Mouse (Mus musculus): Measurements from ENCODE around the gene Lrrc59. TPM values are rescaled to one million over a fixed set of nuclear protein-coding genes. Genes with fewer than 3 reads are reported as not detected.
"Not testable (repeated sequence)": the region's sequence is repeated elsewhere in the genome, so short reads cannot be mapped to it uniquely, and the experiment has no call there.

The Lrrc59 gene
- polyA plus RNA-seq, 1 experiment from 2014 or later: 114 TPM

DNA sequence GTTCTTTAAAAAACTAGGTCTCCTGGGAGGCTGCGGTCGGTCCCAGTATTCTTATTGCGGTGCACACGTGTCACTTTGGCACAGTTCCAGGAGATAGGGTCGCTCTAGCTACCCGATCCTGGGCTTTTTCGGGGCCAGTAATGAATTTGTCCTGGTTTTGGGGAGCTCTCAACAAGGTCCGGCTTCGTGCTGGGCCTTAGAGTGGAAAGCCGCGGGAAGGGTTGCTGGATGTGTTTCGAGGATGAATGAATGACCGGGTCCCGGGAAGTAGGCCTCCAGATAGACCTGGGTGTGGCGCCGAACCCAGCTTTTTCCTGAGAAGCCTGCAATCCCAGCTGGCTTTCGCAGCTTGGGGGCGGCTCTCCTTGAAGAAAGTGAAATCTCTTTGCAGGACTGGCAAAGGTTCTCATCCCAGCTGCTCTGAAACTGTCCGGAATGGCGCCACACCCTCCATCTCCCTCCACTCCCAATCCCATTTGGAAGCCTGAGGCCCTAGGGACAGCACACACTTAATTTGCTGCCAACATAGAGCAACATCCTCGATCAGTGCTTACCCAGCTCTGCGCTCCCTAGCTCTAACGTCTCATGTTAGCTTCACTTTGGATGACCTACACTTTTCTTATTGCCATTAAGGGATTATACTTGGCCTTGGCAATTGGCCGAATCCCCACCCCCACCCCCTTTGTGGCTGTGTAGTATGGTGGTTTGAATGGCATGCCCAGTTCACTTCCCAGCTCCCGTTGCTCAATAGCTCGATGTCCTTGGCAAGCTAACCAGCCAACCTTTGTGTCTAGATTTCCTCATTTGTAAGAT is 838 bp downstream of the Lrrc59 start:
- peak; percentile 18 for DNase-seq (ENCODE audit: low spot score)

DNA sequence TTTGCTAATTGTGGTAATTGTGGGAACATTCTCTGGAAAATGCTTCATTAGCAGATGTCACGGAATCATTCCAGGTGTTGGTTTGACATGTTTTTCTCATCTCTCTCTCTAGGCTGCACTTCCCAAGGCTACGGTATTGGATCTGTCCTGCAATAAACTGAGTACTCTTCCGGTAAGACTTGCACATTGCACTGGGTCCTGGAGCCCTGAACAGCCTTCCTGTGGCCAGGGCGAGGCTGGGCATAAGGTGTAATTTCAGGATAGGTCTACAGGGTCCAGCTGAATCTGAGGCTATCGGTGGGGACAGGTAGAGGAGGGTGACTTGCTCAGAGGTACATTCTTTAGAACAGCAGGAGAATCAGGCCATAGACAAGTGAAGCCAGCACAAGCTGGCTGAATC is 2.4 kb downstream of the Lrrc59 start:
- no peak for DNase-seq (ENCODE audit: low spot score)

DNA sequence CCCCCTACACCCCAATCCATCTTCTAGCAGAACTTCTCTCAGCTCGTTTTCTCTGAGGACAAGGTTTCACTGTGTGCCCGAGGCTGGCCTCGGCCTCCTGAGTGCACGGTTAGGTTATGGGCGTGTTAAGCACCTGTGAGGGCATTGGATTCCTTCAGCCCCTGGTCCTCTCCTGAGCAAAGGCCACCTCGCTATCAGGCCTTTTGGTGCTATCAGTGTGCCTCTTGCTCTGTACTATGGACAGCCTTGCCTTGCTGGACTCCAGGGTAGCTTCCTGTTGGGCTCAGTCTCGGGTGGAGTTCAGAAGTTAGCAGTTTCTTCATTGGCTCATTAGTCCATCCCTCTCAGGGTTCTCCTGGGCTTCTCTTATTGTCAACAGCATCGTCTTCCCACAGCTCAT is 3.4 kb downstream of the Lrrc59 start:
- no peak for DNase-seq (ENCODE audit: low spot score)

DNA sequence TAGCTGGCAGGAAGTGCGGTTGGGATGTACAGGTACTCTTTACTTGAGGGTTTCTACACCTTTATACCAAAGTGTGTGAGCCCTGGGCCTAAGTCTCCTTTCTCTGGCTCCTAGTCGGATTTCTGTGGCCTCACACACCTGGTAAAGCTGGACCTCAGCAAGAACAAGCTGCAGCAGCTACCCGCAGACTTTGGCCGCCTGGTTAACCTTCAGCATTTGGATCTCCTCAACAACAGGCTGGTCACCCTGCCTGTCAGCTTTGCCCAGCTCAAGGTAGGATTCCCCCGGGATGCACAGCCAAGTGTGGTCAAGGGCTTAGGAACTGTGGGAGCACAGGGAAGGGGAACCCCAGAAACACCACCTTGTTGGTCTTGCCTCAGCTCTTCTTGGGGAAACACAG is 4.9 kb downstream of the Lrrc59 start:
- no peak for DNase-seq (ENCODE audit: low spot score)

DNA sequence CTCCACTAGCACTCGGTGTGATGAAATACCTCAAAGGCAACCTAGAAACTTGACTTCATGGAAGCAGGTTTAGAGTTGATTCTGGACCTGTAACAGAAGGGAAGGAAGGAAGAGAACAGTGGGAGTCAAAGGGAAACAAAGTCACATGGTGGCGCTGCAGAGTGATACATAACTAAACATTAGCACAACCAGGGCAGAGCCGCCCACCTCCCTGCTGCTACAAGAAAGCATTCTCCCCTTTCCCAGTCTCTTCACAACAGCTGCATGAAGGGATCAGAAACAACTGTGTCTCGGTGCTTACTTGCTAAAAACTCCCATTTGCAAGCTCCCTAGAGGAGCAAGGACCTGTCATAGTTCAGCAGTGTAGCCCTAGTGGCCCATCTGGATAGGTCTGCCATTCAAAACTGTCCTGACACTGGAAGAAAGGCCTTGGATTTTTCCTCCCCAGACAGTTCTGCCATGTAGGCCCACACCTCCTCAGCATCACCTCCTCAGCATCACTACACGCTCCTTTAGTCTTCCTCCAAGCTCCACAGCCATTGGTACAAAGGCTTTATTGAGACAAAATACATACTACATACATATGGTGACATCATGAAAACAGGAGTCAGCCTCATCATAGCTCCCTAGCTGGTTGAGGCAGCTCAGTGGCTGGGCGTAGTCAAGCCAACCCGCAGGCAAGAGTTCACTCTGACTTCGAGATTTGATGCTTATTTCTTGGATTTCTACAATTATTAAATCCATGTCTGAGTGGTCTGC is 15.1 kb downstream of the Lrrc59 start:
- DNase-seq (ENCODE audit: low spot score): no peak

DNA sequence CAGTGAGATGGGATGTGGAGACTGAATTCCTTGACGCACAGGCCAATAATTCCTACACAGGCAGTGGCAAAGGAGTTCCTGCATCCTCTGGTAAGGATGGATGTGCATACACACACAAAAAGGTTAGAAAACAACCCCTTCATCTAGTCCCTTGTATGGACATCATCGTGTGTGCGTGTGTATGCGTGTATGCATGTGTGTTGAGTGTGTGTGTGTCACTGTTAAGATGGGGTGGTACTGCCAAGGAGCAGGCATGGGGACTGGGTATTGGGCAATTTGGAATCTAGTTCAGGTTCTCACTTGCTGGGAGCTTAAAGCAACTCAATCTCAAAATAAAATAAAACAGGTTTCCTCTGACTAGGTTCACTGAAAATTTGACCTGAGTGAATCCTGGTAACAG is 16.9 kb downstream of the Lrrc59 start:
- DNase-seq (ENCODE audit: low spot score): no peak

DNA sequence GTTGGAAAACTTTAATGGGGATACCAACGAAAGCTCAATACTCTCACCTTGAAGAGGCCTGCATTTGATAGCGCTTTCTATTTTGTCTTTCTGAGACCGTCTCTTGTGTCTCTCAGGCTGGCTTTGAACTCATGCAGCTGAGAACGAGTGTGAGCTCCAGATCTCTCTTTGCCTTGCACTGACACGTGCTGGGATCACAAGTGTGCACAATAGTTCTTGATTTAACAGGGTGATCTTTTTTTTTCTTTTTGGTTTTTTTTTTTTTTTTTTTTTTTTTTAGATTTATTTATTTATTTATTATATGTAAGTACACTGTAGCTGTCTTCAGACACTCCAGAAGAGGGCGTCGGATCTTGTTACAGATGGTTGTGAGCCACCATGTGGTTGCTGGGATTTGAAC is 21.7 kb downstream of the Lrrc59 start:
- DNase-seq (ENCODE audit: low spot score): not testable (repeated sequence)

DNA sequence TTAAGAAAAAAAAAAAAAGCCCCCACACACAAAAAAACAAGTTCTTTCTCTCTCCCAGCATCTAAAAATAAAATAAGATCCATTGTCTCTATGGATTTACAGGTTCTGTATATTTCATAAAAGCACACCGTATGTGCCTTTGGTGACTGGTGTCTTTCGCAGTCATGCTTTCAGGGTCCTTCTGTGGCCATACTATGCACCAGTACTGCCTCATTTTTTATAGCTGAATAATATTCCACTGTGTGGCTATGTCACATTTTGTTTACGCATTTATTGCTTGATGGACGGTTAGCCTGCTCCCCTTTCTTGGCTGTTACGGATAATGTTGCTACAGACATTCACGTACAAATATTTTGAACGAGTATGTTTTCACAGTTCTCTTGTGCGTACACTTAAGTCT is 23.4 kb downstream of the Lrrc59 start:
- no peak for DNase-seq (ENCODE audit: low spot score)

DNA sequence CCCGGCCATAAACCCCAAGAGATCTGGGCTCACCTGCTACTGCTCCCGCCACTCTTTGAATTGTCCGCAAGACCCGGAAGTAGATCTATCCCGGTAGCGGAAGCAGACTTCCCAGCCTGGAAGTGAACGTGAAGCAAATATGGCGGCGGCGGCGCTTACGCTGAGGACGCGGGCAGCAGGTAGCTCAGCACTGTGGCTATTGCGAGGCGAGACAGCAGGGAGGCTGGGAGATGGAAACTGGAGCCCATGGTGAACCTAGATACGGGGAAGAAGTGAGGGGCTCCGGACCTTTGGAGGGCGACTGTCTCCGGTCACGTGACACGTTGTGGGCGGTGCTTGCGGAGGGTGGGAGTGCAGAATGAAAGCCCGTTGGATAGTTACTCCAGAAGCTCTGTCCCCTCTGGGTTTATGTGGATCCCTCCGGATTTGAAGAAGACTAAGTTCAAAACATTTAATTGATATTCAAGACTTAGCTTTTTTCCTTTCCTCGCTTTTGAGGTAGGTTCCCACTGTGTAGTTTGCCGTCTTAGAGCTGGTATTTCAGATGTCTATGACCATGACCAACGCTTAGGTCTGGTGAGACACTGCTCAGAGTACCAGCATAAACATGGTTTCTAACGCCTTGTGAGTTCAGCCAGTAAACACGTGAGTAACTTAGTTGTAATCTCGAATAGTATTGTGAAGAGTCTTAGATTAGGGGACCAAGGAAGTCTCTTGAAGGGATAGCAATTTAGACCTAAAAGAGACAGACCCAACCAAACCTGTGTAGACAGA is 24.3 kb downstream of the Lrrc59 start, which contains the start of the genes Mrpl27 and Eme1:
Gene Mrpl27 (plus strand): TSS at position 105 of the 774 bp plus-strand sequence.
Gene Eme1 (minus strand): TSS at position 302 of the 774 bp plus-strand sequence.
- peak; percentile 81 for DNase-seq (ENCODE audit: low spot score)

DNA sequence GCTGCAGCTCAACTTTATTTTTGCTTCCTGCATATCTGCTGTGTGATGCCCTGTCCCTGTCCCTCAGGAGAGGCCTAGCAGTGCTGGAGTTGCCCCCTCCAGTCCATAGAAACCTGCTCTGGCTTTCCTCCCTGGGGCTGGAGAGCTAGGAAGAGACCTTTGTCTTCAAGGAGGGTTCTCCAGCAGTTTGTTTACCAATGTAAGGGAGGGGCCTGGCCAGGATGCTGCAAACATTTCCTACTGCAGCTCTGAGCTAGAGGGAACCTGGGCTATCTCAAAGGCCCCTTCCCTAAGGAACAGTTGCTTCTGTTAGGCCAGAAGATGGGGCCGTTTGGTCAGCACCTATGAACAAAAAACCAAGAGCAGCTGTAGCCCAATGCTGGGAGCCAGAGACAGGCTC is 31.8 kb downstream of the Lrrc59 start:
- DNase-seq (ENCODE audit: low spot score): no peak

DNA sequence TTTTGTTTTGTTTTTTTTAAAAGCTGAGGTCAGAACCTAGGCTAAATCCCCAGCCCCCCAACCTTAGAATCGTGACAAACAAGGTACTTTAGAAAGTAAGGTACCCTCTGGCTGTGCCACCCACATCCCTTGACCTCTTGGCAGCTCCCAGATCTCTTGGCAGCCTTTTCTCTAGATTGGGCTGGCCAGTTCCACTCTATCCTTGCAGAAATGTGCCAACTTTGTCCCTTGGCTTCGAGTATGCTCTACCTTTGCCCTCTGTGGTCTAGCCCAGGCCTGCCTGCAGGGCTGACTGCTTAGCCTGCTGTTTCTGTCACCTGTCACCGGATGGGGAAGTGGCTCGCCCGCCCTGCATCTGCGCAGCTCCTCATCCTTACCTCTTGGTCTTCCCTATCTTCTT is 35.7 kb downstream of the Lrrc59 start:
- DNase-seq (ENCODE audit: low spot score): no peak

DNA sequence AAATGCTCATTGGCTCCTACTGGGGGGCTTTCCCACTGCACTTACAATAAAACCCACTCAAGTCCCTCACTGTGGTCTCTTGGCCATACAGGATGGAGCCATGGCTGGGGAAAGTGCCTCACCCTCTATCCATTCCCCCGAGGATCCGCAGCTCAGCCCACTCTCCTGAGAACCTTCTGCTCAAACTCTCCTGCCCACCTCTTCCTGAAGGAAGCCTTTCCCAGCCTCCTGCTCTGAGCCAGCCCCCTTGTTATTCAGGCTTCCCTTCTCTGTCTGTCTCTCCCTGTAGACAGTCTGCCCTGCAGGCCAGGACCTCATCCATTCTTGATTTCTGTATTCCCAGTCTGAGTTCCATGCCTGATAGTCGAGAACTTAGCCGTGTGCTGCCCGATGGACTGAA is 45.4 kb downstream of the Lrrc59 start:
- DNase-seq (ENCODE audit: low spot score): no peak

DNA sequence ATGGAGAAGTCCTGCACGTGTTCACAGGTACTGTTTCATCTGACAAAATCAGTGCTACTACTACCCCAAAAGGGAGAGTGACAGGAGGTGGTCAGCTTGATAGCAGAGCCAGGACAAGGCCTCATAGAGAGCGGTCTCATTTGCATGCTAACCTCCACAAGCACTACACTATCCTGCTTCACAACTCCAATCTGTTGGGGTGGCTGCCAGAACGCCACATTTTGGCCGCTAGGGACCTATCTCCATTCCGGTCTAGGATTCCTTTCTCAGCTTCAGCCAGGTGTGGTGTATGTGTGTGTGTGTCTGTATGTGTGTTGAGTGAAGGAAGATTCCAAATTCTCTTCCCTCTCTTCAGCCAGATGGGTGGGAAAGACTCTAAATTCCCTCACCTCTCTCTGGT is 45.9 kb downstream of the Lrrc59 start:
- no peak for DNase-seq (ENCODE audit: low spot score)

DNA sequence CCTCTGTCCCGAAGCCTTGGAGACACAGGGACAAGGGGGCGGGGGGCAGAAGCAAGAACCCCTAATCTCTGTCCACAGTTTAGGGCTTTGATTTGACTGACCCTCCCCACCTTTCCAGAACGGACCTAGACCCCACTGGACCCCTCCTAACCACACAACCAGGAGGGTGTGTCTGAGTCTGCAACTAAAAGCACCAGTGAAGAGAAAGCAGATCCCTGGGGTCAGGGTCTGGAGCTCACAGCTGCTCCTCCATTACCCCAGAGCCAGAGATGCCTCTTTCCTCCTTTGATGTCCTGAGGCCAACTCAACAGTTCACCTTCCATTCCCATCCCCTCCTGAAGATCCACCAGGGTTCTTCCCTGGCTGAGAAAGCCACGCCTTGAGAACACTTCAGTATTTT is 46.7 kb downstream of the Lrrc59 start:
- DNase-seq (ENCODE audit: low spot score): no peak

DNA sequence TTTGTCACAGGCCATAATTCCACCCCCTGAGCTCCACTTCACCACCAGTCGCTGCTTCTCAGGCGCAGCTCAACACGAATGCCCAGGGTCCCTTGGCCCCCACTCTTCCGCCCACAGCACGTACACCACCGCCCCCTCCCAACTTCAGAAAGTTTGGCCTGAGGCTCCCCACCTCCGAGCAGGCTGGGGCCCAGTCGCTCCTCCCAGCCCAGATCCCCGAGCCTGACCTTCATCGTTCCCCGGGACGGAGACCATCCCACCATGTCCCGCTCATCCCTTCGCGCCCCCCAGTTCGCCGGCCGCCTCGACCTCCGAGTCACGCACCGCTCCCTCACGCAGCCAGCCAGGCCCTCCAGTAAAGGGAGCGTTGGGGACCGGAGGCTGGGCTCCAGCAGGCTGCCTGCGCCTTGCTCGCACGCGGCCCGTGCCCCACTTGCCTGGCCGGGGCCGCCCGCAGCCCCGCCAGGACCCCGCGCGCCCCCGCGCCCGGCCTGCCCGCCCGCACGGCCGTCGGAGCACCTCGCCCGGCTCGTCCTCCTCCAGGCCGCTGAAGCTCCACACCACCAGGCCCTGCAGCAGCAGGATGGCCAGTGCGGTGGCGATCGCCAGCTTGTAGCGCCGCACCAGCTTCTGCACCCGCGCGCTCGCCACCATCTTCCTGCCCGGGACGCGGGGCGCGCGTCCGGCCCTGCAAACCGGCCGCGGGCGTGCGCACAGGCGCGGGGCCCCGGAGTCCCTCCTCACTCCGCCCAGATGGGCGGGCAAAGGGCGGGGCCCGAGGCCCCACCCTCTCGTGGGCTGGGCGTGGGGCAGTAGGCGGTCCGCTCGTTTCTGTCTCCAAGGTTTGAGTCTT is 47.4 kb downstream of the Lrrc59 start, which contains the start of gene Xylt2:
Gene Xylt2 (minus strand): TSS at position 762 of the 853 bp plus-strand sequence.
- DNase-seq (ENCODE audit: low spot score): peak; percentile 95

DNA sequence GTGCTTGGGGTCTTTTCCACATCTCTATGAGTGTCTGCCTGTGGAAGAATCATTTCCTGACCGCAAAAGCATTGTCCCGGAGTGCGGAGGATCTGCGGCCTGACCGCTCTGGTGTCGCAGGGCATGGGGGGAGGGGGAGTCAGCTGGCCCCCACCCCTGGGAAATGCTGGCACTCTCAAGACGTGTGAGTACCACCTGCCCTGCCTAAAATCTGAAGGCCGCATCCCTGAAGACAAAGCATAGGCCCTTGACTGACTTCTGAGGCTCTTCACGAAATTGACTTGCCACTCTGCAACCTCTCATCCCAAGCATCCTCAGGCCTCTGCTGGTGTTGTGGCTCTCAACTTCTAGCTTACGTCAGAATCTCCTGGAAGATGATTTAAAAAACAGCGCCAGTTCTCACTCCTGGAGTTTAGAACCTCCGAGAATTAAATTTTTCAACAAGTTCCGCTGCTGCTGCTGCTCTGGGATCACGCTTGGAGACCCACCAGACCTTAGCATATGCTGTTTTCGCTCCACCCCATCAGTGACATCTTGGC is 48.1 kb downstream of the Lrrc59 start:
- DNase-seq (ENCODE audit: low spot score): no peak

DNA sequence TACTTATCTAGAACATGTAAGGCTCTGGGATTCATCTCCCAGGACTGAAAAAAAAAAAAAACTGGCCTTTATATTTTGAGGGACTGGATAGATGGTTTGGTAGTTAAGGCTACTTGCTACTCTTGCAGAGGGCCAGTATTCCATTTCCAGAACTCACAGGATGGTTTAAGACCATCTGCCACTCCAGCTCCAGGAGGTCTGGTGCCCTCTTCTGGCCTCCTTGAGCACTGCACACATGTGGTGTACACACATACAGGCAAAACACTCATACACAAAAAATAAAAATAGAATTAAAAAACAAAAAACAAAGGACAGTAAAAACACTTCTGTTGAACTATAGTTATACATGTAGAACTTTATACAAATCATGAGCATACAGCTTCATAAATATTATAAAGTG is 51.1 kb downstream of the Lrrc59 start:
- DNase-seq (ENCODE audit: low spot score): no peak

DNA sequence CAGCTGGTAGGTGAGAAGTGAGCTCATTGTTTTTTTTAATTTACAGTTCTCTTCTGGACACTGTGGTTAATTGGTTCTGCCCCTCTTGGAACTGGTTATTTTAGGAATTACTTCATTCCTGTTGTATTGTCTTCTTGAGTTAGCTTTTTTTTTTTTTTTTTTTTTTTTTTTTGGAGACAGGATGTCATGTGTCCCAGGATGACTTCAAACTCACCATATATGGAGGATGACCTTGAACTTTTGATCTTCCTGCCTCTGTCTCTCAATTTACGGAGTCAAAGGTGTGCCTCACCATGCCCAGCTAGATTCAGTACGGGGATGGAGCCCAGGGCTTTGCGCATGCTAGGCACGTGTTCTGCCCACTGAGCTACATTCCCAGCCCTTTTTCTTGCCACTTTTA is 52.1 kb downstream of the Lrrc59 start:
- no peak for DNase-seq (ENCODE audit: low spot score)

DNA sequence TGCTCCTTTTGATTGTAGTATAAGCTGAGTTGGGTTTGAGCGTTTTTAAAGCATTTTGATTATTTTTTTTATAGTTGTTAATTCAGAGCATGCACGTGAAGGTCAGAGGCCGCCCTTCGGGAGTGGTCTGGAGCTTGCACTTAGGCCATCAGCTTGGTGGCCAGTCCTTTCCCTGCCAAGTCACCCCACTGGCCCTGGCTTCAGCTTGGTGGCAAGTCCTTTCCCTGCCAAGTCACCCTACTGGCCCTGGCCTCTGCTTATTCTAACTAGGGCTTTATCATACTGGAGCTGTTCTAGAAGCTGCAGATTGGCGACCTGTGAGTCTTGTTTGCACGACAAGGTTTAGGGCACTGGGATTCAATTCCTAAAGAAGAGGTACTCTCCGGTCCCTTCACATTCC is 52.9 kb downstream of the Lrrc59 start:
- no peak for DNase-seq (ENCODE audit: low spot score)

DNA sequence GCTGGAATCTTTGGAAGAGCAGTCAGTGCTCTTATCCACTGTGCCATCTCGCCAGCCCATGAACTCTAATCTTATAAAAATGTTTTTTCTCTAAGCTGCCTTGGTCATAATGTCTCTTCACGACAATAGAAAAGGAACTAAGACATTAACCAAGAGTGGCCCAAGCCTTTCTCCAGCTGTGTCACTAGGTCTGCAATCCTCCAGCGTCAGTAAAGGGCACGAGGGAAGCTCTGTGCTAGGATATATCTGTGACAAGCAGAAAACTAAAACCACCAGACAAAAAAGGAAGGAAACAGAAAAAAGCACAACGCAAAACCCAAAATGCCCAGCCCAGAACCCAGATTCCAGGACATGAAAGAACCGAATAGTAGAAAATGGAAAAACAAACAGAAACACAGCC is 57.6 kb downstream of the Lrrc59 start:
- DNase-seq (ENCODE audit: low spot score): no peak

DNA sequence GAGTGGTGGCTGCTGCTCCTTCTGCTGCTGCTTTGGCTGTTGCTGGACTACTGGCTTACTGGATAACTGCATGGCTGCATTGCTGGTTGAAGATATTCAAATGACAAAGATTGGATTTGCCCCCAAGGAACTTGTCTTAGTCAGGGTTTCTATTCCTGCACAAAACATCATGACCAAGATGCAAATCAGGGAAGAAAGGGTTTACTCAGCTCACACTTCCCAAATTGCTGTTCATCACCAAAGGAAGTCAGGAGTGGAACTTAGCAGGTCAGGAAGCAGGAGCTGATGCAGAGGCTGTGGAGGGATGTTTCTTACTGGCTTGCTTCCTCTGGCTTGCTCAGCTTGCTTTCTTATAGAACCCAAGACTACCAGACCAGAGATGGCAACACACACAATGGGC is 62.9 kb downstream of the Lrrc59 start:
- not testable (repeated sequence) for DNase-seq (ENCODE audit: low spot score)
